In genomic region chr16:97929520-97929919, GRCm38 (mm10) we compare ENCODE assay signal across 19 mouse cellular contexts. TPM values are rescaled to one million over a fixed set of nuclear protein-coding genes. Genes with fewer than 3 reads are reported as not detected.
DNase-seq lines count a peak whose midpoint lies in the region; ATAC-seq and TF ChIP-seq lines count a peak whose summit lies in the region.
"Had no signal": no experiment of that assay in that cellular context is flagged by ENCODE, and none has a peak within 500 bp of the region (broad histone marks: within the 10 kb centered on the region; RNA-seq: fewer than 3 reads in every experiment).

No protein-coding gene starts in this region.

- no peaks in the 10 kb centered on the region for H3K79me2 ChIP-seq in heart, adult 2 months (replicated peaks; ENCODE audit: control insufficient read depth, insufficient read depth, low read length)

- peak overlapping the region; percentile 32 for H3K27ac ChIP-seq in heart, adult 2 months
- no peak overlapping the region for H3K27ac ChIP-seq in heart, embryonic 12.5 days (ENCODE audit: poor library complexity, severe bottlenecking)
- no peak overlapping the region for H3K27ac ChIP-seq in midbrain, postnatal 0 days (ENCODE audit: low read depth, low read length)
- H3K27ac ChIP-seq: forebrain, embryonic 10.5 days; hindbrain, embryonic 15.5 days; intestine, embryonic 15.5 days; layer of hippocampus, adult 2 months; left cerebral cortex, adult 2 months; limb, embryonic 10.5 days; liver, embryonic 13.5 days had no signal

- no peaks in the 10 kb centered on the region for H3K27me3 ChIP-seq in heart, adult 2 months (ENCODE audit: control insufficient read depth, insufficient read depth, low read length)
- H3K27me3 ChIP-seq in heart, embryonic 12.5 days (replicated peaks) = no peaks in the 10 kb centered on the region
- no peaks in the 10 kb centered on the region for H3K27me3 ChIP-seq in midbrain, postnatal 0 days (ENCODE audit: insufficient read depth, low read length)
- H3K27me3 ChIP-seq: hindbrain, embryonic 15.5 days; intestine, embryonic 15.5 days; liver, embryonic 13.5 days had no signal

- no peak for TF ChIP-seq POLR2A in heart, adult 2 months (IDR thresholded peaks at IDR 0.05; ENCODE audit: insufficient read depth, low read depth, low read length)

- no peak overlapping the region for H3K4me3 ChIP-seq in heart, adult 2 months
- H3K4me3 ChIP-seq in heart, embryonic 12.5 days = no peak overlapping the region
- H3K4me3 ChIP-seq in midbrain, postnatal 0 days (ENCODE audit: low read depth, low read length) = no peak overlapping the region
- H3K4me3 ChIP-seq: forebrain, embryonic 10.5 days; hindbrain, embryonic 15.5 days; intestine, embryonic 15.5 days; layer of hippocampus, adult 2 months; left cerebral cortex, adult 2 months; limb, embryonic 10.5 days; liver, embryonic 13.5 days; myocyte had no signal

- peaks cover 3% of the 10 kb centered on the region for H3K4me1 ChIP-seq in heart, adult 2 months (ENCODE audit: control insufficient read depth, insufficient read depth, low read length)
- peaks cover 6% of the 10 kb centered on the region; the same call in 1 of the 2 replicates for H3K4me1 ChIP-seq in heart, embryonic 12.5 days (replicated peaks)
- H3K4me1 ChIP-seq in midbrain, postnatal 0 days (ENCODE audit: insufficient read depth, low read length) = no peaks in the 10 kb centered on the region
- H3K4me1 ChIP-seq: forebrain, embryonic 10.5 days; hindbrain, embryonic 15.5 days; intestine, embryonic 15.5 days; limb, embryonic 10.5 days had no signal

- no peak overlapping the region for H3K9ac ChIP-seq in heart, adult 2 months (ENCODE audit: low read depth, low read length)
- H3K9ac ChIP-seq in heart, embryonic 12.5 days = no peak overlapping the region
- H3K9ac ChIP-seq in midbrain, postnatal 0 days (replicated peaks; ENCODE audit: low read length, poor library complexity, severe bottlenecking) = no peak overlapping the region
- H3K9ac ChIP-seq: hindbrain, embryonic 15.5 days; intestine, embryonic 15.5 days; liver, embryonic 13.5 days had no signal

- 42% methylated on average over 1 of the region's 1 CpGs for WGBS in heart, adult 2 months
- WGBS in heart, embryonic 12.5 days = 52% methylated on average over 1 of the region's 1 CpGs
- WGBS in midbrain, postnatal 0 days = 70% methylated on average over 1 of the region's 1 CpGs

- no peak for ATAC-seq in heart, embryonic 12.5 days (ENCODE audit: insufficient number of reproducible peaks, low FRiP score)
- no peak for ATAC-seq in midbrain, postnatal 0 days (ENCODE audit: low FRiP score)
- ATAC-seq: intestine, embryonic 15.5 days had no signal

- intact Hi-C loops in heart, adult 2 months (cut with DNase I) = no loop called here
- intact Hi-C loops in heart, postnatal 25 days (cut with DNase I) = no loop called here

- no peak overlapping the region for H3K4me2 ChIP-seq in heart, embryonic 12.5 days
- H3K4me2 ChIP-seq in midbrain, postnatal 0 days (ENCODE audit: low read depth, low read length, poor library complexity, severe bottlenecking) = no peak overlapping the region
- H3K4me2 ChIP-seq: hindbrain, embryonic 15.5 days; intestine, embryonic 15.5 days; liver, embryonic 13.5 days had no signal

- H3K36me3 ChIP-seq in heart, adult 2 months (ENCODE audit: control insufficient read depth, insufficient read depth, low read length) = no peaks in the 10 kb centered on the region
- H3K36me3 ChIP-seq in heart, embryonic 12.5 days = no peaks in the 10 kb centered on the region
- H3K36me3 ChIP-seq in midbrain, postnatal 0 days (ENCODE audit: insufficient read depth, low read length) = no peaks in the 10 kb centered on the region
- H3K36me3 ChIP-seq: forebrain, embryonic 10.5 days; hindbrain, embryonic 15.5 days; intestine, embryonic 15.5 days; limb, embryonic 10.5 days; liver, embryonic 13.5 days had no signal

- H3K9me3 ChIP-seq in heart, embryonic 12.5 days (replicated peaks) = no peaks in the 10 kb centered on the region
- H3K9me3 ChIP-seq in midbrain, postnatal 0 days (ENCODE audit: low read length) = no peaks in the 10 kb centered on the region
- H3K9me3 ChIP-seq: forebrain, embryonic 10.5 days; hindbrain, embryonic 15.5 days; intestine, embryonic 15.5 days; limb, embryonic 10.5 days; liver, embryonic 13.5 days had no signal

- TF ChIP-seq EP300 in heart, adult 2 months (IDR thresholded peaks at IDR 0.05; ENCODE audit: insufficient read depth, low read depth, low read length) = no peak

- peak in 1 of 2 experiments; percentile 53 for DNase-seq in heart, adult 2 months
- peak; percentile 22 for DNase-seq in lung, postnatal 25 days (ENCODE audit: low spot score)
- DNase-seq in lung, postnatal 10 days = no peak
- peak; percentile 25 for DNase-seq in heart, postnatal 25 days (ENCODE audit: low spot score)
- peak; percentile 43 for DNase-seq in kidney, postnatal 14 days
- DNase-seq in layer of hippocampus, adult 9-11 months = no peak
- DNase-seq in midbrain, postnatal 0 days (ENCODE audit: low spot score) = no peak
- DNase-seq: cerebellum, adult 8-10 months; liver, embryonic 13.5 days; midbrain, embryonic 14.5 days; thymus, postnatal 4 days had no signal

- TF ChIP-seq CTCF in heart, adult 2 months (IDR thresholded peaks at IDR 0.05) = no peak
- no peak for TF ChIP-seq CTCF in midbrain, postnatal 0 days (IDR thresholded peaks at IDR 0.05)

RNA-seq across cellular contexts. Expression of gene C2cd2, which starts 32.9 kb away (rescaled TPM):
- 10 to 100 TPM; 19.7 to 26.6 TPM for total RNA-seq in heart, adult 2 months (2021)
- 8.0 and 8.2 TPM in 2 replicates for polyA plus RNA-seq in heart, adult 2 months (2012; rRNA removed)
- 19.3 and 21.2 TPM in 2 replicates for polyA plus RNA-seq in heart, embryonic 12.5 days (2016; fragmentation: Nextera tagmentation; extraction: Ambion mirVana)
- 10 to 100 TPM; 20.2 to 25.2 TPM for total RNA-seq in heart, postnatal 25 days (2021)
- total RNA-seq in midbrain, postnatal 0 days (2014; rRNA removed) = 22.4 and 27.0 TPM in 2 replicates
- polyA plus RNA-seq in midbrain, postnatal 0 days (2015; fragmentation: Nextera tagmentation; extraction: Ambion mirVana) = 12.1 and 13.2 TPM in 2 replicates

RNA-seq across cellular contexts. Expression of gene Zbtb21, which starts 32.9 kb away (rescaled TPM):
- total RNA-seq in heart, adult 2 months (2021) = 10 to 100 TPM; 10.4 to 12.3 TPM
- polyA plus RNA-seq in heart, adult 2 months (2012; rRNA removed) = 7.6 and 11.9 TPM in 2 replicates
- polyA plus RNA-seq in heart, embryonic 12.5 days (2016; fragmentation: Nextera tagmentation; extraction: Ambion mirVana) = 11.0 and 11.7 TPM in 2 replicates
- total RNA-seq in heart, postnatal 25 days (2021) = 10 to 100 TPM in 1 of 2 experiments, 1 to 10 TPM in 1; 7.0 to 10.9 TPM
- 30.5 and 40.9 TPM in 2 replicates for total RNA-seq in midbrain, postnatal 0 days (2014; rRNA removed)
- 9.4 and 9.5 TPM in 2 replicates for polyA plus RNA-seq in midbrain, postnatal 0 days (2015; fragmentation: Nextera tagmentation; extraction: Ambion mirVana)

Comparison
In these comparisons a context has a peak if more than half of its experiments do, and no peak if none do; other contexts are left out.
1. DNase-seq: peak in lung, postnatal 25 days (single experiment), heart, postnatal 25 days (single experiment) and kidney, postnatal 14 days (single experiment); none in lung, postnatal 10 days (single experiment), layer of hippocampus, adult 9-11 months (single experiment) and midbrain, postnatal 0 days (single experiment).